Mouse (Mus musculus): ENCODE measurements around the gene Gkn3. TPM values are rescaled to one million over a fixed set of nuclear protein-coding genes. Genes with fewer than 3 reads are reported as not detected.

The Gkn3 gene
- polyA plus RNA-seq, 1 experiment from 2014 or later, result not detected

DNA sequence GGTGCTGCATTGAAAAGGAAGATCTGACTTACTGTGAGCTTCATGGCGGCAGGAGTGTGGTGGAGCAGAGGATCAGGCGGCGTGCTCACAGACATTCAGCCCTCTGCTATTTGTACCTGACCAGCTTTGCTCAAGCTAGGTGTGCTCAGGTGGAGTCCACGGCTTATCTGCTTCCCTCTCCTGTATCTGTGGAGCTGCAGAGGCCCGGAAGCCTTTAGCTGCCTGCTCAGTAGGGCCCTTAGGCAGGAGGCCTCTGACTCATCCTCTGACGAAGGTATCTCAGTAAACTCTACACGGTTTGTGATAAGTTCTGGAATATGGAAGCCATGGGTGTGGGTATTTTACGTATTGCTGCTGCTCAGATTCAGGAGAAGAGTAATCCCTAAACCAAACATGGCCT is 37.9 kb downstream of the Gkn3 start, which contains the start of gene Gkn1:
Gene Gkn1 (minus strand): TSS at position 114 of the 400 bp plus-strand sequence.
- Histone ChIP-seq H3K4me1 (replicated peaks) (no peaks in the 10 kb centered on the region), H3K4me2 (no peak within 1 kb of the TSS), H3K36me3 (no peaks in the 10 kb centered on the region), H3K9ac (no peak within 1 kb of the TSS), H3K27me3 (no peaks in the 10 kb centered on the region), H3K9me3 (replicated peaks) (no peaks in the 10 kb centered on the region), H3K4me3 (replicated peaks) (no peak within 1 kb of the TSS), H3K27ac (no peak within 1 kb of the TSS)
- ATAC-seq (ENCODE audit: low read depth) (no peak), DNase-seq (no peak)
- 73% methylated on average over 8 of the region's 8 CpGs for WGBS (ENCODE audit: insufficient replicate concordance)

DNA sequence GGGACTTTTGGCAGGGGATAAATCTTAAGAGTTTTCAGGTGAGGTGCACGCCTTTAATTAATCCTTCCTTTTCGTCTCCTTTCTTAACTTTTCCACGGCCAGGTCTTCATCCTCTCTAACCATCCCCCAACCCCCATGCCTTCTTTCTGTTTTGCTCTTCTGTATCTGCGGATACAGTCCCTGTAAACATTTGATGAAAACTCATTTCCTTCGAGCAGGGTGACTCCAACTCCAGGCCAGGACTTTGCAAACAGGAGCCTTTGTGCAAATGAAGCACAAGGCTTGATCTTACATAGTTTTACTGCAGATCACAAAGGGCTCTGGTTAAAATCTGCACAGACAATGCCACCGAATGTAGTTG is 52.8 kb downstream of the Gkn3 start:
- 24% methylated on average over 6 of the region's 6 CpGs for WGBS (ENCODE audit: insufficient replicate concordance)
- H3K4me2 ChIP-seq, result peak overlapping the region; percentile 65; the same call in 1 of the 2 replicates
- no peak overlapping the region for H3K4me3 ChIP-seq (replicated peaks)
- no peak overlapping the region for H3K9ac ChIP-seq
- no peaks in the 10 kb centered on the region for H3K4me1 ChIP-seq (replicated peaks)
- H3K9me3 ChIP-seq (replicated peaks), result no peaks in the 10 kb centered on the region
- DNase-seq (no peak), ATAC-seq (ENCODE audit: low read depth) (no peak)
- no peak overlapping the region for H3K27ac ChIP-seq
- H3K36me3 ChIP-seq, result no peaks in the 10 kb centered on the region
- H3K27me3 ChIP-seq, result peaks cover 45% of the 10 kb centered on the region

DNA sequence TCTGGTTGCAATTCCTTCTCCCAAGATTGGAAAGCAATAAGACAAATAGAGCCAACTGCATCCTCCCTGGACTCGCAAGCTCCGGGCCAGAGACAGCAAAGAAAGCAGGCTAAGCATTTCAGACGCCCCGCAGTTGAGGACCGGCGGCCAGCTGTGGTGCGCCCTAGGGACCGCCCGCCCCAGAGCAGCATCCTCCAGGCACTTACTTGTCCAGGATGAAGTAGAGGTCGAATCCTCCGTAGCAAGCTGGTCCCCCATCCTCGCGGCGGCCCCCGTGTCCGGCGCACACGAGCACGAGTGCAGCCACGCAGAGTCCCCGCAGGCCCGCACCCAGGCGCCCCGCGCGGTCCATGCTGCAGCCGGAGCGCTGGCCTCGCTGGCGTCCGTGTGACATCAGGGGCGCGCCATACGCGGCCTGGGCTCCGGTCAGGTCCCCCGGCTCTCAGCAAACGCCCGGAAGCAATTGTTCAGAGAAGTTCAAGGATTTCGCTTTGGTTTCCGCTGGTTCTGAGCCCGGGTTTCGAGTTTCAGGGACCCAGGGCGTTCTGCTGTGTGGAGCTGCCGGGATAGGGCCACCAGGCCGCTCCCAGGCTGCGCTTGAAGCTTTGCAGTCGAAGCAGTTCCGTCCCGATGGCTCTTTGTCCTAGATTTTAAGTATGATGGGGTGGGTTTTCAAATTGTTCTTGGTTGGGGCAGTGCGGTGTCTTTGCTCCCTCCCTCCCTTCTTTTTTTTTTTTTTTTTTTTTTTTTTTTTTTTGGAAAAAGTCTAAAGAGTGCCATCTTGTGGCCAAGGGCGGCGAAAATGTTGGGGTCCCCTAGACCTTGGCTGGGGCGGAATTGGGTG is 53.4 kb downstream of the Gkn3 start, which contains the start of gene Antxr1:
Gene Antxr1 (minus strand): TSS at position 731 of the 844 bp plus-strand sequence.
- ATAC-seq (ENCODE audit: low read depth) (no peak), DNase-seq (no peak)
- Histone ChIP-seq H3K27me3 (peaks cover 45% of the 10 kb centered on the region), H3K4me2 (peak within 1 kb of the TSS; percentile 65), H3K9ac (peak within 1 kb of the TSS; percentile 50), H3K4me3 (replicated peaks) (peak within 1 kb of the TSS; percentile 54), H3K27ac (peak within 1 kb of the TSS; percentile 34; the same call in 1 of the 2 replicates), H3K36me3 (no peaks in the 10 kb centered on the region), H3K4me1 (replicated peaks) (no peaks in the 10 kb centered on the region), H3K9me3 (replicated peaks) (no peaks in the 10 kb centered on the region)
- under 1% methylated on average over 54 of the region's 54 CpGs for WGBS (ENCODE audit: insufficient replicate concordance)

DNA sequence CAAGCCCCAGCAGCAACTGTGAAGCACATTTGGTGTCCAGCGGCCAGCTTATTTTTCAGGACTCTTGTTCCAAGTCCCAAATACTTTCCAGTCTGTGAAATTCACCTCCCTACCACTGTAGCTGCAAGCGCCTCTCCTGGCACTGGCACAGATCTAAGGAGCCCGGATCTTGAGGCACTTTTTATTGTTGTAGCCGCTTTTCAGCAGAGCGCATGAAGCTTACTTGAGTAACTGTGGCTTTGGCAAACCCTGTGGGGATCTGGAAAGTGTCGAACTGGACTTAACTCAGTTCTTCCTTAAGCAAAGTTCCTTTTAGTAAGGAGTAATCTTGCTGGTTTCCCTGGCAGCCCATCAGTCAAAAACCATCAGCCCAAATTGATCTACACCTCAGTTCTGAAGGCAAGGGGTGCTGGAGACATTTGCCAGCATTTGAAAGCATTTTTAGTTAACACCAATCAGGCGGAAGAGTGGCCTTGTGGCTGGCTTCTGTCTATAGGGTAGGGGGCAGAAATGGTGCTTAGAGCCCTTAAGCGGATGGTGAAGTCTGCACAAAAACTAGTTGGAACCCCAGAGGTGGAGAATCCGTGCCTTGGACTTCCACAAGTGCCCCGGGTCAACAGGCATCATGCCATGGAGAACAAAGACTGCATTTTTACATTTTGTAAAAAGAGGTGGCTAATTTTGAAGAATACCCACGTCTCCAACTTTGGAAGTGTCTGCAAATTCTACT is 54.2 kb downstream of the Gkn3 start:
- no peak overlapping the region for H3K9ac ChIP-seq
- peak overlapping the region; percentile 65; the same call in 1 of the 2 replicates for H3K4me2 ChIP-seq
- 24% methylated on average over 11 of the region's 11 CpGs for WGBS (ENCODE audit: insufficient replicate concordance)
- H3K9me3 ChIP-seq (replicated peaks), result no peaks in the 10 kb centered on the region
- H3K27ac ChIP-seq, result no peak overlapping the region
- no peaks in the 10 kb centered on the region for H3K4me1 ChIP-seq (replicated peaks)
- DNase-seq (no peak), ATAC-seq (ENCODE audit: low read depth) (no peak)
- H3K36me3 ChIP-seq, result no peaks in the 10 kb centered on the region
- H3K4me3 ChIP-seq (replicated peaks), result peak overlapping the region; percentile 54
- H3K27me3 ChIP-seq, result peaks cover 45% of the 10 kb centered on the region

Other genes starting within 250 kb of the Gkn3 start
- gene Antxr1, start 53.1 kb downstream of the Gkn3 start, polyA plus RNA-seq (2015; fragmentation: Nextera tagmentation; extraction: Ambion mirVana), result 0.50 and 0.51 TPM in 2 replicates
- gene Gkn1, start 38.0 kb downstream of the Gkn3 start, polyA plus RNA-seq (2015; fragmentation: Nextera tagmentation; extraction: Ambion mirVana), result not detected in 2 replicates
- gene Gkn2, start 15.6 kb downstream of the Gkn3 start, polyA plus RNA-seq (2015; fragmentation: Nextera tagmentation; extraction: Ambion mirVana), result not detected in 2 replicates
- gene Bmp10, start 40.1 kb upstream of the Gkn3 start, polyA plus RNA-seq (2015; fragmentation: Nextera tagmentation; extraction: Ambion mirVana), result 0.12 and 0.15 TPM in 2 replicates
- gene Arhgap25, start 144.3 kb upstream of the Gkn3 start, polyA plus RNA-seq (2015; fragmentation: Nextera tagmentation; extraction: Ambion mirVana), result 2.8 and 3.6 TPM in 2 replicates
- gene Prokr1, start 201.8 kb upstream of the Gkn3 start, polyA plus RNA-seq (2015; fragmentation: Nextera tagmentation; extraction: Ambion mirVana), result 4.9 and 6.7 TPM in 2 replicates

All from liver, embryonic 13.5 days (tissue).